Mouse (Mus musculus) adrenal gland, postnatal 4 days (tissue): ENCODE data around the gene Gm39566. TPM values are rescaled to one million over a fixed set of nuclear protein-coding genes. Genes with fewer than 3 reads are reported as not detected.

Experiments
- DNase-seq, 2 experiments: peaks; one replicate each; pipeline ENCODE4 v3.0.0; 2021 to 2022; ENCODE audit warnings: low spot score in 2 of 2, mixed read lengths in 2 of 2
- total RNA-seq, 2 experiments: library from RNA; stranded (reverse); gene quantifications; 2 replicates each; pipeline ENCODE4 v1.2.3; 2021

Gene Gm39566
- total RNA-seq, 2 experiments from 2014 or later: not detected

- DNase-seq: peak in 1 of 2 experiments; percentile 19
Measured at GRCm38 (mm10) chr11:69765221-69766125, 49.6 kb downstream of the Gm39566 start, which contains the start of gene Zbtb4. Gene Zbtb4, plus strand, starts transcription at chr11:69765912.

- DNase-seq: no peak
Measured at GRCm38 (mm10) chr11:69763551-69763950, 51.5 kb downstream of the Gm39566 start.

- no peak for DNase-seq
Measured at GRCm38 (mm10) chr11:69761868-69762267, 53.2 kb downstream of the Gm39566 start, which contains the start of gene Slc35g3. Gene Slc35g3, minus strand, starts transcription at chr11:69761968.

Other genes with a start within 250 kb of the Gm39566 start
- gene Wrap53, start 235.0 kb downstream of the Gm39566 start, total RNA-seq: 10 to 100 TPM; 13.0 to 13.1 TPM
- gene Trp53, start 234.9 kb downstream of the Gm39566 start, total RNA-seq: 100 to 1,000 TPM in 1 of 2 experiments, 10 to 100 TPM in 1; 92.4 to 101 TPM
- gene Atp1b2, start 209.4 kb downstream of the Gm39566 start, total RNA-seq: 10 to 100 TPM; 74.6 to 83.4 TPM
- under 1 TPM in 1 of 2 experiments, not detected in 1; 0.59 TPM for gene Shbg, start 197.4 kb downstream of the Gm39566 start, total RNA-seq
- gene Sat2, start 193.3 kb downstream of the Gm39566 start, total RNA-seq: 10 to 100 TPM; 18.3 to 20.9 TPM
- gene Fxr2, start 182.3 kb downstream of the Gm39566 start, total RNA-seq: 100 to 1,000 TPM in 1 of 2 experiments, 10 to 100 TPM in 1; 89.3 to 111 TPM
- under 1 TPM; 0.62 to 0.73 TPM for gene Sox15, start 160.0 kb downstream of the Gm39566 start, total RNA-seq
- gene Mpdu1, start 152.7 kb downstream of the Gm39566 start, total RNA-seq: 100 to 1,000 TPM; 107 to 119 TPM
- gene Cd68, start 149.1 kb downstream of the Gm39566 start, total RNA-seq: 10 to 100 TPM; 11.9 to 12.5 TPM
- 100 to 1,000 TPM; 640 to 673 TPM for gene Eif4a1, start 142.9 kb downstream of the Gm39566 start, total RNA-seq
- gene Senp3, start 133.2 kb downstream of the Gm39566 start, total RNA-seq: 10 to 100 TPM; 86.6 to 90.7 TPM
- gene Tnfsf13, start 129.5 kb downstream of the Gm39566 start, total RNA-seq: 1 to 10 TPM; 4.2 to 5.2 TPM
- 10 to 100 TPM; 23.0 to 23.1 TPM for gene Tnfsf12, start 119.4 kb downstream of the Gm39566 start, total RNA-seq
- gene Tnfsfm13, start 119.2 kb downstream of the Gm39566 start, total RNA-seq: 1 to 10 TPM; 3.1 to 4.6 TPM
- gene Polr2a, start 56.7 kb downstream of the Gm39566 start, total RNA-seq: 100 to 1,000 TPM in 1 of 2 experiments, 10 to 100 TPM in 1; 92.4 to 108 TPM
- gene Slc35g3, start 53.3 kb downstream of the Gm39566 start, total RNA-seq: not detected
- gene Zbtb4, start 49.4 kb downstream of the Gm39566 start, total RNA-seq: 10 to 100 TPM; 48.5 to 58.3 TPM
- gene Chrnb1, start 19.4 kb downstream of the Gm39566 start, total RNA-seq: 1 to 10 TPM; 3.6 to 4.0 TPM
- gene Fgf11, start 13.4 kb downstream of the Gm39566 start, total RNA-seq: 1 to 10 TPM; 3.4 to 4.8 TPM
- 1 to 10 TPM in 1 of 2 experiments, under 1 TPM in 1; 0.76 to 1.4 TPM for gene Tmem102, start 9.7 kb downstream of the Gm39566 start, total RNA-seq
- not detected for gene Spem2, start 3.2 kb upstream of the Gm39566 start, total RNA-seq
- not detected for gene Spem1, start 6.9 kb upstream of the Gm39566 start, total RNA-seq
- gene Nlgn2, start 22.5 kb upstream of the Gm39566 start, total RNA-seq: 10 to 100 TPM; 33.6 to 35.2 TPM
- 100 to 1,000 TPM; 141 to 143 TPM for gene Tmem256, start 23.2 kb upstream of the Gm39566 start, total RNA-seq
- gene Plscr3, start 31.1 kb upstream of the Gm39566 start, total RNA-seq: 10 to 100 TPM; 76.6 to 77.9 TPM
- 1 to 10 TPM in 1 of 2 experiments, under 1 TPM in 1; 0.17 to 1.7 TPM for gene Tnk1, start 43.4 kb upstream of the Gm39566 start, total RNA-seq
- gene Tmem95, start 62.7 kb upstream of the Gm39566 start, total RNA-seq: not detected
- 1 to 10 TPM; 3.4 to 4.1 TPM for gene Kctd11, start 66.1 kb upstream of the Gm39566 start, total RNA-seq
- gene Acap1, start 80.2 kb upstream of the Gm39566 start, total RNA-seq: 1 to 10 TPM; 1.4 to 1.7 TPM
- 1 to 10 TPM; 4.8 to 5.6 TPM for gene 2810408A11Rik, start 85.7 kb upstream of the Gm39566 start, total RNA-seq
- 10 to 100 TPM; 45.9 to 53.3 TPM for gene Neurl4, start 85.8 kb upstream of the Gm39566 start, total RNA-seq
- 10 to 100 TPM; 60.0 to 67.0 TPM for gene Gps2, start 98.6 kb upstream of the Gm39566 start, total RNA-seq
- gene Eif5a, start 106.7 kb upstream of the Gm39566 start, total RNA-seq: 100 to 1,000 TPM; 598 to 600 TPM
- 10 to 100 TPM in 1 of 2 experiments, 1 to 10 TPM in 1; 9.7 to 20.6 TPM for gene Ybx2, start 120.5 kb upstream of the Gm39566 start, total RNA-seq
- gene Slc2a4, start 132.9 kb upstream of the Gm39566 start, total RNA-seq: 10 to 100 TPM; 23.6 to 24.8 TPM
- 10 to 100 TPM in 1 of 2 experiments, 1 to 10 TPM in 1; 3.1 to 17.3 TPM for gene Cldn7, start 149.5 kb upstream of the Gm39566 start, total RNA-seq
- gene Ctdnep1, start 165.9 kb upstream of the Gm39566 start, total RNA-seq: 100 to 1,000 TPM; 119 to 130 TPM
- gene Elp5, start 167.2 kb upstream of the Gm39566 start, total RNA-seq: 10 to 100 TPM; 65.5 to 70.9 TPM
- 100 to 1,000 TPM; 294 to 311 TPM for gene Gabarap, start 175.8 kb upstream of the Gm39566 start, total RNA-seq
- gene Phf23, start 180.5 kb upstream of the Gm39566 start, total RNA-seq: 10 to 100 TPM; 51.4 to 53.4 TPM
- 10 to 100 TPM; 35.5 to 38.2 TPM for gene Dvl2, start 185.3 kb upstream of the Gm39566 start, total RNA-seq
- gene Acadvl, start 200.1 kb upstream of the Gm39566 start, total RNA-seq: 100 to 1,000 TPM; 295 to 378 TPM
- 10 to 100 TPM; 63.0 to 64.4 TPM for gene Dlg4, start 201.6 kb upstream of the Gm39566 start, total RNA-seq
- 10 to 100 TPM in 1 of 2 experiments, 1 to 10 TPM in 1; 1.7 to 33.7 TPM for gene Asgr1, start 238.8 kb upstream of the Gm39566 start, total RNA-seq